Mouse (Mus musculus) intestine, postnatal 0 days (tissue): ENCODE measurements around the gene Flot2. TPM values are rescaled to one million over a fixed set of nuclear protein-coding genes. Genes with fewer than 3 reads are reported as not detected.

Source experiments
- ATAC-seq: fragments of 200-750 bp; cut with Nextera tagmentation; 2 replicates; pipeline ENCODE4 v1.8.0; 2017; ENCODE audit warnings: mild to moderate bottlenecking, moderate TSS enrichment, moderate library complexity
- H3K27ac ChIP-seq: fragments of 300-500 bp; sonication (generic); 2 replicates; pipeline ENCODE4 v1.5.1; 2014; ENCODE audit warnings: mild to moderate bottlenecking, low read depth, low read length, moderate library complexity
- H3K27me3 ChIP-seq: fragments of 300-500 bp; sonication (generic); replicated peaks from 2 replicates; pipeline ENCODE4 v1.6.1; 2014; ENCODE audit warnings: low read length, mixed read lengths; ENCODE audit not compliant: control insufficient read depth, insufficient read depth
- H3K36me3 ChIP-seq: fragments of 300-500 bp; sonication (generic); 2 replicates; pipeline ENCODE4 v1.6.1; 2014; ENCODE audit warnings: mild to moderate bottlenecking, moderate library complexity; ENCODE audit not compliant: control insufficient read depth, insufficient read depth
- H3K4me1 ChIP-seq: fragments of 300-500 bp; sonication (generic); replicated peaks from 2 replicates; pipeline ENCODE4 v1.6.1; 2014; ENCODE audit warnings: antibody characterized with exemption, low read length, mixed read lengths; ENCODE audit not compliant: control insufficient read depth, insufficient read depth
- H3K4me2 ChIP-seq: fragments of 300-500 bp; sonication (generic); replicated peaks from 2 replicates; pipeline ENCODE4 v1.6.1; 2014; ENCODE audit warnings: low read depth, mild to moderate bottlenecking, moderate library complexity
- H3K4me3 ChIP-seq: fragments of 300-500 bp; sonication (generic); 2 replicates; pipeline ENCODE4 v1.5.1; 2014; ENCODE audit warnings: low read depth, low read length
- H3K9ac ChIP-seq: fragments of 300-500 bp; sonication (generic); 2 replicates; pipeline ENCODE4 v1.6.1; 2014; ENCODE audit warnings: mild to moderate bottlenecking, low read depth, low read length
- H3K9me3 ChIP-seq: fragments of 300-500 bp; sonication (generic); 2 replicates; pipeline ENCODE4 v1.6.1; 2016; ENCODE audit warnings: mixed run types; ENCODE audit not compliant: control insufficient read depth
- CTCF ChIP-seq: sonication (generic); IDR thresholded peaks from 2 replicates; pipeline ENCODE4 v1.5.1; 2016; ENCODE audit warnings: low read depth, mild to moderate bottlenecking, control low read depth, antibody characterized with exemption, moderate library complexity
- WGBS: fragments of 180-500 bp; shearing (Covaris S2); extraction: QIAGEN DNeasy Blood & Tissue Kit; methylation state at CpG from one replicate; pipeline ENCODE4 v1.1.7; 2014; 5-methylcytosine and 5-hydroxymethylcytosine counted together
- polyA plus RNA-seq: library from polyadenylated mRNA; unstranded; fragments of >200 nt; fragmentation: Nextera tagmentation; extraction: Ambion mirVana; gene quantifications from 2 replicates; pipeline ENCODE4 v1.2.1, GENCODE M21; 2015

The Flot2 gene
- polyA plus RNA-seq, 1 experiment from 2014 or later = 23.3 TPM

DNA sequence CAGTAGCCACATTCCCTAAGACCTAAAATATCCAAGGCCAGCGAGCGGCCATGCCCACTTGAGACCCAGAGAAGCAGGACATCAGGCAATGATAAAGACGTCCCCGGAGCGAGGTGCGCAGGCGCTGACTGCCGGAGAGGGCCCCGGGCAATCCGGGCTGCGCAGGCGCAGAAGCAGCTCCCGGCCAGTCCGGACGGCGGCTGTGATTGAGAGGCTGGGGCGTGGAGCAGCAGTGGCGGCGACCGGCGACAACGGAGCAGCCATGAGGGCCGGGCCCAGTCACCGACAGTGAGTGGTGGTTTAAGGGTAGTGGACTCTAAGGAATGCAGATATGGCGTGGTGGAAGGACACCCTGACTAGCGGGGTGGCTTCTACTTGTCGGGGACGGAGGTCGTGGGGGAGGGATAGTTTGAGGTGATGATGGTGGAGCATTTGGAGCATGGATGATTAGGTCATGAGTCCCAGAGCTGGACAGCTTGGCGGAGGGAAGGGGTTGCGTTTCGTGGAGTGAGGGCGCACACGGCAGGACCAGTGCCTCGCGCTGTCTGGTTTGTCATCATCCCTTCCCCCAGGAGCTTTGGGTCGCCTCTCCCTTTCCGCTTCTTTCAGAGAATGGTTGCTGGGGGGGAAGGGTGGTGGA, 56.9 kb downstream of the Flot2 start, which contains the start of gene Fam222b:
TSS of gene Fam222b (plus strand) at position 157 of the 640 bp plus-strand sequence.
- Histone ChIP-seq H3K27ac (peak within 1 kb of the TSS; percentile 57), H3K9ac (peak within 1 kb of the TSS; percentile 67), H3K27me3 (no peaks in the 10 kb centered on the region), H3K4me2 (peak within 1 kb of the TSS; percentile 92), H3K9me3 (no peaks in the 10 kb centered on the region), H3K4me3 (peak within 1 kb of the TSS; percentile 82), H3K4me1 (no peaks in the 10 kb centered on the region; the same call in 1 of the 2 replicates), H3K36me3 (no peaks in the 10 kb centered on the region)
- ATAC-seq = peak; percentile 92
- TF ChIP-seq CTCF = no peak
- under 1% methylated on average over 38 of the region's 38 CpGs for WGBS

DNA sequence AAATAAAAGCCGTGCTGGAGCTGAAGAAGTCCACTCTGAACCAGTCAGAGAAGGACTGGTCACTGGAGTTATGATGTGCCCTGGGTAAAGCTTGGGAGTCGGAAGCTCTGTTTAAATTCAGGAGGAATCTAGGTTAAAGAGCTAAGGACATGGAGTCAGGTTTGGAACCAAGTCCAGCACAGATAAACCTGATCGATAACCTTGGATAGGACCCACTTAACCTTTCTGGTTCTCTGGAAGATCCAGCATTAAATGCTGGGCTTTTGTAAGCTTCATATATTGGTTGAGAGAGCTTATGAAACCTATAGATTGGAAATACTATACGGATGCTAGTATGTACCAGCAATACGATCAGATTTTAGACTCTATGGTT, 57.4 kb downstream of the Flot2 start:
- Histone ChIP-seq H3K27ac (peak overlapping the region; percentile 57), H3K27me3 (no peaks in the 10 kb centered on the region), H3K4me1 (no peaks in the 10 kb centered on the region; the same call in 1 of the 2 replicates), H3K9me3 (no peaks in the 10 kb centered on the region), H3K4me3 (peak overlapping the region; percentile 82), H3K9ac (peak overlapping the region; percentile 67), H3K36me3 (no peaks in the 10 kb centered on the region), H3K4me2 (peak overlapping the region; percentile 92)
- WGBS = 14% methylated on average over 5 of the region's 5 CpGs
- ATAC-seq = no peak
- TF ChIP-seq CTCF = no peak

DNA sequence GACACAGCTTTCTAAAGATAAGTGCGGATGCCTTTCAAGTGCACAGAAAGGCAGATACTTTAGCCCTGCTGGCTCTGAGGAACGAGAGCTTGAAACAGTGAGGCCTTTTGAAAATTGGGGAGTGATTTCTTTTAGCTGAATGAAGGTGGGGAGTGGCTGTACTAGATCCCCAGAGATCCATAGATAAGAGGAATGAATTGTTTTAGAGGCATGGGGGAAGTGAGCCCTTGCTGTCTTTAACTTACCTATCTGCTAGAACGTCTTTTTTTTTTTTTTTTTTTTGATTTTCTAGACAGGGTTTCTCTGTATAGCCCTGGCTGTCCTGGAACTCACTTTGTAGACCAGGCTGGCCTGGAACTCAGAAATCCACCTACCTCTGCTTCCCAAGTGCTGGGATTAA, 59.3 kb downstream of the Flot2 start:
- H3K27ac ChIP-seq = no peak overlapping the region
- H3K9me3 ChIP-seq = no peaks in the 10 kb centered on the region
- H3K36me3 ChIP-seq = no peaks in the 10 kb centered on the region
- WGBS = 38% methylated on average over 3 of the region's 3 CpGs
- no peak for TF ChIP-seq CTCF
- peak overlapping the region; percentile 27; the same call in 1 of the 2 replicates for H3K9ac ChIP-seq
- H3K4me3 ChIP-seq = no peak overlapping the region
- H3K4me2 ChIP-seq = peak overlapping the region; percentile 37
- H3K4me1 ChIP-seq = no peaks in the 10 kb centered on the region; the same call in 1 of the 2 replicates
- ATAC-seq = no peak
- H3K27me3 ChIP-seq = no peaks in the 10 kb centered on the region

DNA sequence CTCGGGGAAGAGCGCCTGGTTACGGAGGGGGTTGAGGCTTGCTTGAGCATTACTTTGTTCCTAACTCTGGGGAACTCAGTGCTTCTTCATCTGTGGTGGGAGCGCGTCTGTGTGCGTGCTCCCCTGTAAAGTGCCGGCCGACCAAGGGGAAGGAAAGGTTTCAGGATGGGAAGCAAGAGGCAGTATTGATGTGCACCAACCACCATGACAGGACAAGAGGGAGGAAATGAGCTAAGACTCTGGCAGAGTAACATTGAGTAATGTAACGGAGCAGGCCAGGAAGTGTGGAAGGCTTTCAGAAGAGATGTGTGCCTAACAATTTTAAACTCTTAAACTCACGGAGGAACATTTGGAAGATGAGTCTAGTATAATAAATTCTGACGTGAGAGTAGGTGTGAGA, 63.0 kb downstream of the Flot2 start:
- ATAC-seq = no peak
- Histone ChIP-seq H3K27ac (no peak overlapping the region), H3K27me3 (no peaks in the 10 kb centered on the region), H3K4me3 (no peak overlapping the region), H3K9me3 (no peaks in the 10 kb centered on the region), H3K4me1 (no peaks in the 10 kb centered on the region; the same call in 1 of the 2 replicates), H3K36me3 (no peaks in the 10 kb centered on the region), H3K9ac (no peak overlapping the region), H3K4me2 (no peak overlapping the region)
- WGBS = 83% methylated on average over 11 of the region's 11 CpGs
- no peak for TF ChIP-seq CTCF

DNA sequence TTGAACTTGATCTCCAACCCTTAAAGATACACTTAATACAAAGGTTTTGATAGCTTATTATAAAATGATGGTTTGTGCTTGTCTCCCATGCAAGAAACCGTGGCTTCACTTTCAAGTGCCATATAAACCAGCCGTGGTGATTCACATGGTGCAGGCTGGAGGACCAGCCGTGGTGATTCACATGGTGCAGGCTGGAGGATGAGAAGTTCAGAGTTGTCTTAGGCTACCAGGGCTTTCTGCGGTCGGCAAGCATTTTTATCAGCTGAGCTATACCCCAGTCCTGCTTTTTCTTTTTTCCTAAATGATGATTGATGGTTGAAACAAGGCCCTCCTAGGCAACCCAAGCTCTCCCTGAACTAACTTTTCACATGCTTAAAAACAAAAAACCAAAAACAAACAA, 64.4 kb downstream of the Flot2 start:
- H3K4me3 ChIP-seq = no peak overlapping the region
- H3K4me1 ChIP-seq = no peaks in the 10 kb centered on the region; the same call in 1 of the 2 replicates
- H3K36me3 ChIP-seq = no peaks in the 10 kb centered on the region; the same call in 1 of the 2 replicates
- H3K27me3 ChIP-seq = no peaks in the 10 kb centered on the region
- WGBS = 73% methylated on average over 5 of the region's 5 CpGs
- no peak overlapping the region for H3K4me2 ChIP-seq
- H3K9ac ChIP-seq = no peak overlapping the region
- no peak for ATAC-seq
- no peak overlapping the region for H3K27ac ChIP-seq
- TF ChIP-seq CTCF = no peak
- H3K9me3 ChIP-seq = no peaks in the 10 kb centered on the region

DNA sequence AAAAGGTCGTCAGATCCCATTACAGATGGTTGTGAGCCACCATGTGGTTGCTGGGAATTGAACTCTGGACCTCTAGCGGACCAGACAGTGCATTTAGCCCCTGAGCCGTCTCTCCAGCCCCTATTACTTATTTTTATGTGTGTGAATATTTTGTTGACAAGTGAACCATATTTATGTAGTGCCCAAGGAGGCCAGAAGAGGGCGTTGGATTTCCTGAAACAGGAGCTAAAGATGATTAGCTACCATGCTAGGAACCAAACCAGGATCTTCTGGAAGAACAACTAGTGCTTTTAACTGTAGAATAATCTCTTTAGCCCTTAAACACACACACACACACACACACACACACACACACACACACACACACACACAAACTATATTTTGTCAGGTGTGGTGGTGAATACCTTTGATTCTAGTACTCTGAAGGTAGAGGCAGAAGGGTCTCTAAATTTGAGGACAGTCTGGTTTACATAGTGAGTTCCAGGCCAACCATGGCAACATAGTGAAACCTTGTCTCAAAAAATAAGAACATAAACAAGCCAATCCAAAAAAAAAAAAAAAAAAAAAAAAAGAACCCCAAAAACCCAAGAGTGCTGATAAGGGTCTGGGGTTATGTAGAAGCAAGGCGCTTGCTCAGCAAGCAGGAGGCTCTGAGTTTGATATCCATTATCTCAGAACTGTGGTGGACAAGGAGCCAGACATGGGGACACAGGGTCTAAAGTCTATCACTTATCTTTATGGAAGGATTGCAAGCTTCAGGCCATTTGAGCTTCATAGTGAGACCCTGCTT, 65.4 kb downstream of the Flot2 start:
- H3K36me3 ChIP-seq = no peaks in the 10 kb centered on the region; the same call in 1 of the 2 replicates
- H3K4me2 ChIP-seq = no peak overlapping the region
- no peaks in the 10 kb centered on the region for H3K4me1 ChIP-seq
- H3K9ac ChIP-seq = no peak overlapping the region
- H3K4me3 ChIP-seq = no peak overlapping the region
- peak; percentile 58 for TF ChIP-seq CTCF
- H3K9me3 ChIP-seq = no peaks in the 10 kb centered on the region
- no peak overlapping the region for H3K27ac ChIP-seq
- WGBS = 38% methylated on average over 5 of the region's 5 CpGs
- ATAC-seq = peak; percentile 31; the same call in 1 of the 2 replicates
- no peaks in the 10 kb centered on the region for H3K27me3 ChIP-seq
